Mouse (Mus musculus) effector memory CD4-positive, alpha-beta T cell, adult 7 months (primary cell): ENCODE measurements around the gene Wbp1l. TPM values are rescaled to one million over a fixed set of nuclear protein-coding genes. Genes with fewer than 3 reads are reported as not detected.

Experiments
- polyA plus RNA-seq: library from polyadenylated mRNA; unstranded; fragments of 100-300 nt; shearing (Covaris generic); gene quantifications from one replicate; pipeline ENCODE4 v1.2.1, GENCODE M21; 2017

The Wbp1l gene
- polyA plus RNA-seq, result 73.2 TPM

DNA sequence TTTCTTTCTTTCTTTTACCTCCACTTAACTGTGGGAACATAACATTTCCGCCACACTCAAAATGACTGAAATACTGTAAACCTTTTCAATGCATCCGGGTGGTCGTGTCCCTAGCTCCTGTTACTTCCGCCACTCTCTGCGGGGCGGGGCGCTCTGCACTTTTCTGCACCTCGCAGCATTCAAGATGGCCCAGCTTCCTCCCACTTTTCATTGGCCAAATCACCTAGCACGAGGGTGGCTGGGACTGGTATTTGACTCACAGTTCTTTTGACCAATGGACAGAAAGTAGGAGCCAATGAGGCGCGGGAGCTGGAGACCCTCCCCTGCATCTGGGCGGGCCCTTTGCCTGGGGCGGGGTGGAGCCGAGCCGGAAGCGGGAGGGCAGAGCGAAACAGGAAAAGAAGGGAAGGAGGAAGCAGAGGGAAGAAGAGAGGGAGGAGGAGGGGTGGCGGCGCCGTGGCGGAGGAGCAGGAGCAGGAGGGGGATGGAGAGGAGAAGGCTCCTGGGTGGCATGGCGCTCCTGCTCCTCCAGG, at the start of gene Wbp1l:
Gene Wbp1l, plus strand, starts transcription at position 365 of the 533 bp plus-strand sequence.

DNA sequence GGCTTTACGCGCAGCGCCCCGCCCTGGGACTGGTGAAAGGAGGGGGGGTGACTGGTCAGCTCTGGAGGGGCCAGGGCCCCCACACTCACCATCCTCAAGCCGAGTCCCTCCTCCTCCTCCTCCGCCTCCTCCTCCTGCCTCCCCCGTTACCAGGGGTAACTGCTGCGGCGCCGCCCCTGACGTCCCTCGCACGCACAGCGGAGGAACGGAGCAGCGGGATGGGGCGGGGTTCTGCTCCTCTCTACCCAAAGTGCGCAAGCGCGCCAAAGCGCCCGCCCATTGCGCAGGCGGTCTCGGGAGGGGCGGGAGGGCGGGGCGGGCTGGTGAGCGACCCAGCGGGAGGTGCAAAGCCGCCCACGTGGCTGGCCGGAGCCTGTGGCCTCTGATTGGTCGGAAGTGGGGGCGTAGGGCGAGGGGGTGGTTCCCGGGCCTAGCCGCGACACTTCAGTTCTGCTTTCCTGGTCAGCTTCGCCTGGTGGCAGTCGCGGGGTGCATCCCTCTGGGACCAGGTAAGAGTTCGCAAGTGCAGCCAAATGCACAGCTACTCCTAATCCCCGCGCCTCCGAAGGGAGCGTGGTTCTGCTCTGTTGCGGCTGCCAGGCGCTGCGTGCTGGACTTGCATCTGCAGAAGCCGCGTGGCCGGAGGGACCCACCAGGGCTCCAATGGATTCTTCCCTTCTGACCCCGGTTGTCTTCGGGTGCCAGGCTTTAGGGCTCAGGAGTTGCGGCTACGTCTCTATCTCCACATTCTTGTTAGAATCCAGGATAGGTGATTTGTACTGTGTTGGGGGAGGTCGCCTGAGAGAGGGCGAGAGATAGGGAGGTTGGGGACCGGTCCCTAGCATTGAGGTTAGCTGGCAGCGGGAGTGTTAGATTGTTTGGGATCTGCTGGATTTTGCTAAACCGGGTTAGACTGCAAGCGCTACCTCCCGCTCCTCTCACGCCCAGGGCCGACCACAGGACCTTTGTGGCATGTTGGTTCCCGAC, 25.6 kb upstream of the Wbp1l start, which contains the start of the genes Arl3 and Sfxn2:
Gene Arl3, minus strand, starts transcription at position 248 of the 987 bp plus-strand sequence.
Gene Sfxn2, plus strand, starts transcription at position 415 of the 987 bp plus-strand sequence.

DNA sequence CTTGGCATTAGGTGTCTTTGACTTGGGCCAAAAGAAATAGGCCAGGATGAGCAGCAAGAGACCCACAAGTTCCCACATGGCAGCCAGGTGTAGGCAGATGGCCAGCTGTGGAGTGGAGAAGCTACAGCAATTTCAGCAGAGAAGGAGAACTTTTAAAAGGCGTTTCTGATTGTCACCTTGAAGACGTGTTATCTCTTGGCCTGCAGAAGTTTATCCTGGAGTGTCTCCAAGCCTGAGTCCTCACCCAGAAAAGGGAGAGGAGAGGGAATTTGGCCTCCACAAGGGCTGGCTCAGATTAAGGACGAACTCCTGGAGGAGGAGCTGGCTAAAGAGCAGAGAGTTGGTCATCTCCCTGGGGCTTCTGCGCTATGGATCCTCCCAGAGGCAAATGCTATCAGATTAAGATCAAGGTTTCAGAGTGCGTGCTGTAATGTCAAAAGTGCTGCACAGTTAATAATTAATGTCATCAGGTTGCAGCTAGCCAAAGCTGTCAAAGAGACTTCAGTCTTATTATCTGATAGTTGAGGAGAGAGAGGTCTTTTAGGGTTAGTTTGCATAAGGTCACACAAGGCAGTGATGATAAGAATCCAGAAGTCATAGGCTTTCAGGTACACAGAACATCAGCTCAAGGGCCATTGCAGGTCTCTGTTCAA, 74.0 kb downstream of the Wbp1l start, which contains the start of gene Cyp17a1:
Gene Cyp17a1, minus strand, starts transcription at position 407 of the 653 bp plus-strand sequence.

DNA sequence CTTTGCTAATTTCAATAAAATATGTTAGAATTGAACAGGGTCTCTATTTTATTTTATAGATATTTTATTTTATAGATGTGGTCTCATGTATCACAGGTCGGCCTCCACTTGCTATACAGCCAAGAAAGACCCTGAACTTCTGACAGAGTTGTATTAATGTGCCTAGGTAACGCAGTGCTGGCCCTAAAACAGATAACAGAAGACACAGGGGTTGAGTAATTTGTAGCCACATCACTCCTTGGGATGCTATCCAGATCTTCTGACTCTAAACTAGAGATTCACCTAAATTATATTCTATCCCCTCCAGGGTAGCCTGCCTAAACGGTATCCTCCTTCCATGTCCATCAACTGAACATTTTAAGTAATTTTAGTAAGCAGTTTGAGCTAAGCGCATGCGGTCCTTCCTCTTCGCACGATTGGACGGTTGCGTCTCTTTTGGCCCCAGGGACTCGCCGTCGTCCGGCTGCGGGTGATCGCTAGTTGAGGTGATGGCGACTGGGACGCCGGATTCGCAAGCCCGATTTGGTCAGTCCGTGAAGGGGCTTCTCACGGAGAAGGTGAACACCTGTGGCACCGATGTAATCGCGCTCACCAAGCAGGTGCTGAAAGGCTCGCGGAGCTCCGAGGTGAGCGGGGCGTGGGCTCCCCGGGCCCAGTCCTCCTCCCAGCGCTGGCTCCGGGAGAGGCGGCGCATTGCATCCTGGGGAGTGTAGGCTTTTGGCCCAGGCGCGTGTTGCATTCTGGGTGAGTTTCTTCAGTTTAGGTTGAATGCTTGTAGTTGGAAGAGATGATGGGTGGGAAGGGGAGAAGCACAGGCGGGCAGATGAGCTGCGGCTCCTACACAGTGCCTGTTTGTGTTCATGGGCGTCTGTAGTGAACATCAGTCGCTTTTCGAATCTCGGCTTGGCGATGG, 90.8 kb downstream of the Wbp1l start, which contains the start of gene Borcs7:
Gene Borcs7, plus strand, starts transcription at position 447 of the 913 bp plus-strand sequence.

Other genes with a start within 250 kb of the Wbp1l start
- not detected for gene 2310034G01Rik, start 248.8 kb upstream of the Wbp1l start, polyA plus RNA-seq
- 101 TPM for gene Actr1a, start 203.3 kb upstream of the Wbp1l start, polyA plus RNA-seq
- 27.0 TPM for gene Sufu, start 202.2 kb upstream of the Wbp1l start, polyA plus RNA-seq
- 67.2 TPM for gene Trim8, start 97.4 kb upstream of the Wbp1l start, polyA plus RNA-seq
- 10.2 TPM for gene Arl3, start 25.9 kb upstream of the Wbp1l start, polyA plus RNA-seq
- gene Sfxn2, start 25.7 kb upstream of the Wbp1l start, polyA plus RNA-seq, result 6.3 TPM
- gene Cyp17a1, start 74.1 kb downstream of the Wbp1l start, polyA plus RNA-seq, result 1.2 TPM
- 1.8 TPM for gene Borcs7, start 90.8 kb downstream of the Wbp1l start, polyA plus RNA-seq
- 3.7 TPM for gene As3mt, start 108.4 kb downstream of the Wbp1l start, polyA plus RNA-seq
- 4.5 TPM for gene Cnnm2, start 162.5 kb downstream of the Wbp1l start, polyA plus RNA-seq